Mouse (Mus musculus) liver, adult (tissue): ENCODE measurements around the gene Mettl23.

ENCODE experiments used
- GATA4 ChIP-seq: IDR thresholded peaks from 2 replicates; pipeline ENCODE4 v1.6.1; 2014; ENCODE audit warnings: mild to moderate bottlenecking, low read length; ENCODE audit not compliant: insufficient replicate concordance

The Mettl23 gene

DNA sequence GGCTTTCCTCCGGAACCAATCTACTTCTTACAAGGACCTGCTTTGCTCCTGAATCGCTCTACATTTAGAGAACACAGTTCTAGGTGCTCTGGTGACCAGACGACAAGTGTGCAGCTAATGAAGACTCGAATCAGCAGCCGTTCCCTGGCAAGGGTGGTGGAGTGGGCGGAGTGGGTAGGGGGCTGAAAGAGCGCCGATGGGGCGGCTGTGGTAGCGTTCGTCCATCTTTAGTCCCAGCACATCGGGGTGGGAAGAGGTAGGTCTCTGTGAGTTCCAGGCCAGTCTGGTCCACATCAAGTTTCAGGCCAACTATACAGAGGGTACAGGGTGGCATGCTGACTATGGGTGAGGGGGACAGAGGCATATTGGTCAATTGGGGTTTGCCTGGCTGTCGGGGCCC lies 29.5 kb upstream of the Mettl23 start:
- no peak for TF ChIP-seq GATA4

DNA sequence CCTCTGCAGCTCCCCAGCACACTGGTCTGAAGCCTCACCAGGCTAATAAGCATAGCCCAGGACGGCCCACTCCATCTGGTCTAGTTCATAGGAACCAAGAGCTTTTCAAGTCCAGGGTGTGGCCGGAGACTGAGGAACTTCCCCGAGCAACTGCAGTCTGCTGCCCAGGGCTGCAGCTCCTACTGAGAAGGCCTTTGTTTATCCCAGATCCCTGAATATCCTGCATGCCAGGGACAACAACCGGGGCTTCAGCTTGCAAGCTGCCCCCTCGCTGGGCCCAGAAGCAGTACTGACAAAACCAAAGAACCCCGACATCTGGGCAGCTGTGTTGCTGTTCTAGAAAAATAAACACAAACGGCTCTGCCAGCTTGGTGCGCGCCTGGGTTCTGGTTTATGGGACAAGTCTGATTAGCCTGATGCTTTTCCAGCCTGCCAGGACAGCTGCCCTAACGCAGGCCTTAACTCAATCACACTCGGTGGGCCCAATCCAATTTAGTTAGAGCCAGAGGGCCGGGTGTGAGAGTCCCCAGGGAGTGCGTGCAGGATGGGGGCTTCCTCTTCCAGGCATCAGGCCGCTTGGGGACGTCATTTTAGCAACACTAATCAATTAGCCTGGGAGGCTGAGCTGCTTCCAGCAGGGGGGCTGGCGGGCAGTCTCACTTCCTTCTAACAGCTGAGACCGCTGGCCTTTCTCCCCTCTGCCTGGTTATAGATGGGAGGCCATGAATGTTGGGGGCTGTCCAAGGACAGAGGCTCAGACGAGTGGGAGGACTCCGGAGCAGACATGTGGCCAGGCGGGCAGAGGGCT lies 28.8 kb upstream of the Mettl23 start:
- TF ChIP-seq GATA4: no peak

- no peak for TF ChIP-seq GATA4
These were observed 28.1 kb upstream of the Mettl23 start for GRCm38 (mm10) chr11:116814884-116815415.

DNA sequence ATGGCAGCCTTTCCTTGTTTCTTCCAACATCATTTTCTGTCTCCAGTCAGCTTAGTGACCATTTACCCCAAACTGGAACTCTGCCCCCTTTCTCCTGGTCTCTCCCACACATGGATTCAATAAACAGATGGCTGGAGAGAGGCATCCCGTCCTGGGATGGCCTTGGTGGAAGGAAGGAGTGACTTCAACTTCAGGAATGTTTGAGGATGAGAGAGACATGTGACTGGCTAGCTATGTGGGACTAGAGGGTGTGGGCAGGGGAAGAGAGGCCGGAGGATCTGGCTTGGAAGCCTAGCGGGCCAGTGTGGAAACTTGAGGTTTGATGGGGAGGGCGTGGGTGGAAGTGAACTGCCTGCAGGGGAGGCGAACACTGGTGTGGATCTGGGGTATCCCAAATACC lies 26.3 kb upstream of the Mettl23 start:
- no peak for TF ChIP-seq GATA4

GRCm38 (mm10) chr11:116817567-116817966 lies 25.5 kb upstream of the Mettl23 start:
- no peak for TF ChIP-seq GATA4

DNA sequence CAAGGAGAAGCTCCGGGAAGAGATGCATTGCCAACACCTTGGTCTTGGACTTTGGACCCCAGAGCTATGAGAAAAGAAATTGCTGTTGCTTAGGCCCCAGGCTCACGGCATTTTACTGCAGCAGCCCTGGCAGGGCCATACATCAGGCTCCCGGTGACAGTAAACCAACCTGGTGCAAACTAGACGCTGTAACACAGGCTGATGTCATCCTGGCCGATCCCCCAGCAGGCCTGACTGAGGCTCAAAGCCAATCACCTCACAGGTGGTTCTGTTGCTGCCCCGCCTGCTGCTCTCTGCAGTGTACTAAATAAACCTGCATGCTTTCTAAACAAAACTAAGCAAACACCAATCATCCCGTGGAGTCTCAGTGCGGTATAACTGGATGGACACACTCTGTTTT lies 24.4 kb upstream of the Mettl23 start:
- TF ChIP-seq GATA4: no peak

- TF ChIP-seq GATA4: no peak
These were observed 23.0 kb upstream of the Mettl23 start for GRCm38 (mm10) chr11:116819932-116820593.

- TF ChIP-seq GATA4: no peak
These were observed 21.8 kb upstream of the Mettl23 start for GRCm38 (mm10) chr11:116821057-116821940.

- TF ChIP-seq GATA4: no peak
These were observed 20.9 kb upstream of the Mettl23 start for GRCm38 (mm10) chr11:116822215-116822614.

GRCm38 (mm10) chr11:116822626-116823025 lies 20.5 kb upstream of the Mettl23 start:
- no peak for TF ChIP-seq GATA4

GRCm38 (mm10) chr11:116823255-116823654 lies 19.8 kb upstream of the Mettl23 start:
- no peak for TF ChIP-seq GATA4

- no peak for TF ChIP-seq GATA4
These were observed 17.8 kb upstream of the Mettl23 start for GRCm38 (mm10) chr11:116825230-116825629.

GRCm38 (mm10) chr11:116826550-116827504 lies 16.3 kb upstream of the Mettl23 start:
- no peak for TF ChIP-seq GATA4

- TF ChIP-seq GATA4: no peak
These were observed 15.4 kb upstream of the Mettl23 start, which contains the start of gene Mxra7 for GRCm38 (mm10) chr11:116827534-116828165. Mxra7 (minus strand) TSS chr11:116828046.
